Mouse (Mus musculus): ENCODE results near the gene Hc.

DNA sequence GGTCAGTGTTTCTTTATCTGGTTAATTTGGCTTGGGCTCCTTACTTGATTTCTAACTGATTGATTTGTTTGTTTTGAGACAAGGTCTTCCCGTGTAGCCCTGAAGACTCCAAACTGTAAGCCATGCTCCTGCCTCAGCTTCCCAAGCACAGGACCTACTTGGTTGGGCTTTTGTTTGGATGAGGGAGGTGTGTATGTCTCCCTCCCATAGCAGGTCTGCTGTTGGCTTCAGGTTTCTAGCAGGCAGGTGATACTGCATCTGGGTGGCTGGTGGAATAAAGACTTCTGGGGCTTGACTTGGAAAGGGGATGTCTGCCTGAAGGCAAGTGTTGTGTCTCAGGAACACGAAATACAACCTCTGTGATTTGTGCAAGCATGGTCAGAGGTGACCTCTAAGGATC is 99.0 kb downstream of the Hc start:
- TF ChIP-seq EP300 (IDR thresholded peaks at IDR 0.05; ENCODE audit: low read length) (no peak), TCF12 (IDR thresholded peaks at IDR 0.05; ENCODE audit: low read depth, low read length) (no peak), POLR2A (IDR thresholded peaks at IDR 0.05; ENCODE audit: low read depth, low read length) (no peak)
